ENCODE assay signal across 20 mouse cellular contexts in genomic region chr17:10138374-10138773, GRCm38 (mm10).
DNase-seq lines count a peak whose midpoint lies in the region; ATAC-seq and TF ChIP-seq lines count a peak whose summit lies in the region.
"Had no signal": no experiment of that assay in that cellular context is flagged by ENCODE, and none has a peak within 500 bp of the region (broad histone marks: within the 10 kb centered on the region; RNA-seq: fewer than 3 reads in every experiment).

No protein-coding gene starts in this region.

- DNase-seq in hindbrain, postnatal 0 days (ENCODE audit: low spot score) = peak; percentile 20
- DNase-seq in lung, embryonic 14.5 days = peak; percentile 83
- DNase-seq in lung, postnatal 14 days = no peak
- DNase-seq in stomach, postnatal 0 days (ENCODE audit: low spot score) = no peak
- no peak for DNase-seq in left cerebral cortex, postnatal 36 days (ENCODE audit: low spot score in 2 of 2)
- DNase-seq: B cell, adult 2 months; cerebellum, adult 2 months; gastrocnemius, postnatal 10 days; heart, adult 11 months; heart, postnatal 14 days; layer of hippocampus, adult 9-11 months; liver, embryonic 13.5 days; thymus, adult 18-20 months had no signal

- TF ChIP-seq CTCF in hindbrain, postnatal 0 days (IDR thresholded peaks at IDR 0.05; ENCODE audit: low read depth) = no peak
- no peak for TF ChIP-seq CTCF in lung, embryonic 14.5 days (IDR thresholded peaks at IDR 0.05; ENCODE audit: low read depth)
- no peak for TF ChIP-seq CTCF in stomach, postnatal 0 days (IDR thresholded peaks at IDR 0.05; ENCODE audit: low read depth)

- no peak overlapping the region for H3K4me2 ChIP-seq in hindbrain, postnatal 0 days (ENCODE audit: low read depth, low read length)
- no peak overlapping the region for H3K4me2 ChIP-seq in hindbrain, embryonic 16.5 days (ENCODE audit: low read length)
- H3K4me2 ChIP-seq in lung, embryonic 14.5 days = no peak overlapping the region
- H3K4me2 ChIP-seq in stomach, embryonic 14.5 days (replicated peaks; ENCODE audit: low read depth, low read length) = no peak overlapping the region
- no peak overlapping the region for H3K4me2 ChIP-seq in stomach, postnatal 0 days (replicated peaks; ENCODE audit: low read depth)
- H3K4me2 ChIP-seq: forebrain, embryonic 12.5 days; heart, embryonic 12.5 days; hindbrain, embryonic 14.5 days; liver, embryonic 13.5 days; neural tube, embryonic 12.5 days had no signal

- H3K4me1 ChIP-seq in hindbrain, postnatal 0 days (ENCODE audit: insufficient read depth, low read length) = no peaks in the 10 kb centered on the region
- H3K4me1 ChIP-seq in hindbrain, embryonic 16.5 days (ENCODE audit: control insufficient read depth, insufficient read depth, low read depth, low read length) = no peaks in the 10 kb centered on the region
- H3K4me1 ChIP-seq in lung, embryonic 14.5 days (ENCODE audit: insufficient read depth) = no peaks in the 10 kb centered on the region
- H3K4me1 ChIP-seq in stomach, embryonic 14.5 days (ENCODE audit: control insufficient read depth, insufficient read depth, low read length) = peaks cover 3% of the 10 kb centered on the region; the same call in 1 of the 2 replicates
- H3K4me1 ChIP-seq in stomach, postnatal 0 days (replicated peaks; ENCODE audit: control insufficient read depth, insufficient read depth) = no peaks in the 10 kb centered on the region
- H3K4me1 ChIP-seq: forebrain, embryonic 12.5 days; liver, embryonic 13.5 days; neural tube, embryonic 12.5 days had no signal

- TF ChIP-seq EP300 in stomach, postnatal 0 days (optimal IDR thresholded peaks at IDR 0.05) = no peak

- intact Hi-C loops in left cerebral cortex, postnatal 36 days (cut with DNase I) = no loop called here

- H3K27me3 ChIP-seq in hindbrain, postnatal 0 days (ENCODE audit: insufficient read depth, low read length) = no peaks in the 10 kb centered on the region
- H3K27me3 ChIP-seq in hindbrain, embryonic 16.5 days (replicated peaks; ENCODE audit: control insufficient read depth, insufficient read depth, low read length) = no peaks in the 10 kb centered on the region
- no peaks in the 10 kb centered on the region for H3K27me3 ChIP-seq in lung, embryonic 14.5 days (ENCODE audit: insufficient read depth, low read length)
- no peaks in the 10 kb centered on the region for H3K27me3 ChIP-seq in stomach, embryonic 14.5 days (ENCODE audit: control insufficient read depth, insufficient read depth, low read length)
- no peaks in the 10 kb centered on the region for H3K27me3 ChIP-seq in stomach, postnatal 0 days (ENCODE audit: control insufficient read depth, insufficient read depth, low read length)
- H3K27me3 ChIP-seq: forebrain, embryonic 12.5 days; heart, embryonic 12.5 days; liver, embryonic 13.5 days; neural tube, embryonic 12.5 days had no signal

- no peaks in the 10 kb centered on the region for H3K36me3 ChIP-seq in hindbrain, postnatal 0 days (ENCODE audit: insufficient read depth, low read length)
- H3K36me3 ChIP-seq in hindbrain, embryonic 16.5 days (ENCODE audit: control insufficient read depth, insufficient read depth, low read length) = no peaks in the 10 kb centered on the region
- no peaks in the 10 kb centered on the region for H3K36me3 ChIP-seq in lung, embryonic 14.5 days (ENCODE audit: insufficient read depth)
- H3K36me3 ChIP-seq in stomach, embryonic 14.5 days (ENCODE audit: control insufficient read depth, insufficient read depth, low read length) = no peaks in the 10 kb centered on the region
- no peaks in the 10 kb centered on the region for H3K36me3 ChIP-seq in stomach, postnatal 0 days (ENCODE audit: control insufficient read depth, insufficient read depth, low read length)
- H3K36me3 ChIP-seq: forebrain, embryonic 12.5 days; heart, embryonic 12.5 days; liver, embryonic 13.5 days; neural tube, embryonic 12.5 days had no signal

- no peak overlapping the region for H3K4me3 ChIP-seq in hindbrain, postnatal 0 days (ENCODE audit: low read length)
- no peak overlapping the region for H3K4me3 ChIP-seq in hindbrain, embryonic 16.5 days (ENCODE audit: low read length)
- H3K4me3 ChIP-seq in lung, embryonic 14.5 days (ENCODE audit: low read depth, low read length) = no peak overlapping the region
- no peak overlapping the region for H3K4me3 ChIP-seq in stomach, embryonic 14.5 days (ENCODE audit: low read depth, low read length)
- no peak overlapping the region for H3K4me3 ChIP-seq in stomach, postnatal 0 days (ENCODE audit: low read depth, low read length)
- H3K4me3 ChIP-seq: forebrain, embryonic 12.5 days; heart, embryonic 12.5 days; left cerebral cortex, adult 2 months; liver, embryonic 13.5 days; neural tube, embryonic 12.5 days had no signal

- no peak for ATAC-seq in hindbrain, postnatal 0 days
- no peak for ATAC-seq in hindbrain, embryonic 16.5 days
- peak; percentile 81; the same call in 1 of the 2 replicates for ATAC-seq in lung, embryonic 14.5 days (ENCODE audit: insufficient read depth)
- ATAC-seq in stomach, embryonic 14.5 days (ENCODE audit: insufficient number of reproducible peaks, insufficient read depth, low FRiP score, low read depth) = peak; percentile 63; the same call in 1 of the 2 replicates
- ATAC-seq in stomach, postnatal 0 days (ENCODE audit: low FRiP score, low TSS enrichment) = no peak

- no peaks in the 10 kb centered on the region for H3K9me3 ChIP-seq in hindbrain, postnatal 0 days (ENCODE audit: low read length)
- H3K9me3 ChIP-seq in hindbrain, embryonic 16.5 days (ENCODE audit: control insufficient read depth, low read length) = 0 out of 2 replicates have a peak, but pooled peaks cover 4% of the 10 kb centered on the region
- H3K9me3 ChIP-seq in lung, embryonic 14.5 days (ENCODE audit: low read depth, low read length) = no peaks in the 10 kb centered on the region
- H3K9me3 ChIP-seq in stomach, embryonic 14.5 days (ENCODE audit: control insufficient read depth, low read depth, low read length) = no peaks in the 10 kb centered on the region
- no peaks in the 10 kb centered on the region for H3K9me3 ChIP-seq in stomach, postnatal 0 days (ENCODE audit: control insufficient read depth, low read length)
- H3K9me3 ChIP-seq: heart, embryonic 12.5 days; liver, embryonic 13.5 days; neural tube, embryonic 12.5 days had no signal

- no peak overlapping the region for H3K27ac ChIP-seq in hindbrain, postnatal 0 days
- H3K27ac ChIP-seq in hindbrain, embryonic 16.5 days (ENCODE audit: low read depth, low read length) = no peak overlapping the region
- H3K27ac ChIP-seq in lung, embryonic 14.5 days (ENCODE audit: low read depth) = no peak overlapping the region
- no peak overlapping the region for H3K27ac ChIP-seq in stomach, embryonic 14.5 days (ENCODE audit: low read length)
- H3K27ac ChIP-seq in stomach, postnatal 0 days (replicated peaks) = no peak overlapping the region
- H3K27ac ChIP-seq: forebrain, embryonic 12.5 days; hindbrain, embryonic 14.5 days; left cerebral cortex, adult 2 months; liver, embryonic 13.5 days; neural tube, embryonic 12.5 days had no signal

- no peak overlapping the region for H3K9ac ChIP-seq in hindbrain, postnatal 0 days (replicated peaks; ENCODE audit: low read length)
- H3K9ac ChIP-seq in hindbrain, embryonic 16.5 days (ENCODE audit: low read depth, low read length) = no peak overlapping the region
- H3K9ac ChIP-seq in lung, embryonic 14.5 days = no peak overlapping the region
- no peak overlapping the region for H3K9ac ChIP-seq in stomach, embryonic 14.5 days (replicated peaks; ENCODE audit: low read depth, low read length)
- H3K9ac ChIP-seq in stomach, postnatal 0 days (ENCODE audit: low read length) = no peak overlapping the region
- H3K9ac ChIP-seq: forebrain, embryonic 12.5 days; heart, embryonic 12.5 days; hindbrain, embryonic 14.5 days; liver, embryonic 13.5 days; neural tube, embryonic 12.5 days had no signal

- WGBS in hindbrain, postnatal 0 days = 53% methylated on average over 4 of the region's 4 CpGs
- 71% methylated on average over 4 of the region's 4 CpGs for WGBS in hindbrain, embryonic 16.5 days
- WGBS in lung, embryonic 14.5 days = 25% methylated on average over 4 of the region's 4 CpGs
- WGBS in stomach, embryonic 14.5 days = 33% methylated on average over 4 of the region's 4 CpGs
- WGBS in stomach, postnatal 0 days = 25% methylated on average over 4 of the region's 4 CpGs

Comparison
In these comparisons a context has a peak if more than half of its experiments do, and no peak if none do; other contexts are left out.
1. ATAC-seq: peak in lung, embryonic 14.5 days (single experiment) and stomach, embryonic 14.5 days (single experiment); none in hindbrain, postnatal 0 days (single experiment), hindbrain, embryonic 16.5 days (single experiment) and stomach, postnatal 0 days (single experiment).
2. DNase-seq: peak in hindbrain, postnatal 0 days (single experiment) and lung, embryonic 14.5 days (single experiment); none in lung, postnatal 14 days (single experiment), stomach, postnatal 0 days (single experiment) and left cerebral cortex, postnatal 36 days (0 of 2).